Mouse (Mus musculus): Measurements from ENCODE around the gene Myo5a.
"Not testable (repeated sequence)": the region's sequence is repeated elsewhere in the genome, so short reads cannot be mapped to it uniquely, and the experiment has no call there.

- TF ChIP-seq CTCF, EP300 (IDR thresholded peaks at IDR 0.05; ENCODE audit: low read depth): not testable (repeated sequence)
Observed at GRCm38 (mm10) chr9:75253158-75253557, 182.3 kb downstream of the Myo5a start.
